Mouse (Mus musculus) ES-CJ7 (cell line): ENCODE data around the gene 4930404N11Rik.

ENCODE experiments used
- DNase-seq: peaks from one replicate; pipeline ENCODE4 v3.0.0; 2011; ENCODE audit warnings: low read depth, low spot score

4930404N11Rik gene

DNA sequence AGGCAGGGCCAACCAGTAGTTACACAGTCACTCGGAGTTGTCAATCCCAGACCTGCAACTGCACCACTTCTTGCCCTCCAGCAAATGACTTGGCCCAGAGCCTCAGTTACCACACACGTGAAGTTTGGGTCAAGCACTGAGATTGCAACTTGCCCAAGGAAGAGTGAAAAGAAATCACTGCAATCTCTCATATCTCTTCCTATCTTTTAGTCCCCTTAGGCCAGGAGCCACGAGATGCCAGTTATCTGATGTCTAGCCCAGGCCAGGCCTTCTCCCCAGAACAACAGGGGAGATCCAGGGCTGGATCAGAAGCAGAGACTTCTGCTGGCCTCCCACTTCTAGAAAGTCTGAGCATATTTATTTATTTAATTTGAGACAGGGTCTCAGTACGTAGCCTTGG lies 10.1 kb downstream of the 4930404N11Rik start:
- DNase-seq, result no peak

DNA sequence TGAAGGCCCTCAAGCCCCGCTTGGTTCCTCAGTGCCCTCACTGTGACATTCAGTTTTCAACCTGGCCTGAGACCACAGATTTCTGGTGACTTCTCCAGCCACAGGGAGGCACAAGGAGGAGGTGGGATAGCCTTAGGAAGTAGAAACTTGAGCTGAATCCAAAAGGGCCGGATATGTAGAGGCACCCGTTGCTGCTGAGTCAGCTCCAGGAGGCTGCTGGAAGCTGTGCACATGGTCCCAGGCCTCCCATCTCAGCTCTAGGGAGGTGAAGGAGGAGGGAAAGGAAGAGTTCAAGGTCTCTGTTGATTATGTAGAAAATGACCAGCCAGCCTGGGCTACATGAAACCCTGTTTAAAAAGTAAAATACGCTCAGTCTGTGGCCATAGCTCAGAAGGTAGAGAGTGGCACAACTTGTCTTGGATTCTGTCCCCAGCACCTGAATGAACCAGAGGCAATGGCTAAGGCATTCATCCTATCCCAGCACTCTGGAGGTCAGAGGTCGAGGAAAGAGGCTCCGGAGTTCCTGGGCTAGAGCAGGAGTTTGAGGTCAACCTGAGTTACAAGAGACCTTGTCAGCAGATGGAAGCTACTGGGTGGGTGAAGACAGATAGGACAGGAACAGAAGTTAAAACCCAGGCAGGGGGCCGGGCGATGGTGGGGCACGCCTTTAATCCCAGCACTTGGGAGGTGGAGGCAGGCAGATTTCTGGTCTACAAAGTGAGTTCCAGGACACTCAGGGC lies 10.7 kb downstream of the 4930404N11Rik start:
- DNase-seq, result peak; percentile 80

DNA sequence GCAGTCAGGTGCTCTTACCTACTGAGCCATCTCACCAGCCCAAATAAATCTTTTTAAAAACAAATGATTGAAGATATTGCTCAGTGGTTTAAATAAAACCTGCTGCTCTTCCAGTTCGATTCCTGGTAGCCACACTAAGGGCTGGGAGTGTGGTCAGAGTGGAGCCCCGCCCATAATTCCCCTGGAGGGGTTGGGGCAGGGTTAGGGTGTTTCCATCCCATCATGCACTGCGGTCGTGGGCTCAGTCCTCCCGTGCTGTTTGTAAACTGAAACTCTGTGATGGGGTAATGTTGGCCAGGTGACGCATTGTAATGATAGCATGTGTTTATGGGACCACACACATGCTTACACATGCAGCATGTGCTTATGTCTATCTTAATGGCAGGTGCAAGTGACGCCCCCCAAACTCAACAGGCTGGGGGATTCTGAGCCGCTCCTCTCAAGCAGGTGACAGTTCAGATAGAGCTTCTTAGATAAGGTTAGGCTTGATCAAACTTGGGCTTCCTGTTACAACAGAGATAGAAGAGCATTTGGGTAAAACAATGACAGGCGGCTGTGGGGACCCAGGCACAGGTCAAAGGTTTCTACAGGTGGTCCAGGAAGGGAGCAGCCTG lies 13.8 kb downstream of the 4930404N11Rik start:
- peak; percentile 89 for DNase-seq

DNA sequence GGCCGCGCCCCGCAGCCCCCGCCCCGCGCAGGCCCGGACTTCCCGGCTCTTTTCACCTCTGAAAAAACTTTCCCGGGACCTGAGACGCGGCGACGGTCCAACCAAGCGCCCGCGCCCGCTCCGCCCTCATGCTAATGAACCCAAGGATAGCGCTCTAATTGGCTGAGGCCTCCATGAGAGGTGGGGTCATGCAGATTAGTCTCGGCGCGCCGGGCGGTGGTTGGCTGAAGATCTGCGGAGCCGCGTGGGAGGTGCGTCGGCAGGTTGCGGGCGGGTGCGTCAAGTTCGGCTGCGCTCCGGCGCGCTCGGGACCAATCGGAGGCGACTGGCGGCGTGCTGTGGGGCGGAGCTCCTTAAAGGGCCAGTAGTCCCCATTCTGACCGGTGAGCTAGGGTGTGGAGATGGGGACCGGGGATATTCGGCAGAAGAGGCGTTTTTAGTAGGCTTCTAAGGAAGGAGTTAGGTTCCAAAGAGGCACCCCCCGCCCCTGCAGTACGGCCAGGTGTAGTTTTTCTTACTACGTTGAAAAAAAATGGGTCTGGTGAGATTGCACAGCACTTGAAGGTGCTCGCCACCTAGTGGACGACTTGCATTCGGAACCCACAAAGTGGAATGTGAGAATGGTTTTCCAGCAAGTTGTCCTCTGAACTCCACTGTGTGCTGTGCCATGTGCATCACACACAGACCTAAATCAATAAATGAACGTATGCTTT lies 15.1 kb downstream of the 4930404N11Rik start, which contains the start of gene Hmg20b:
Gene Hmg20b, minus strand, starts transcription at position 130 of the 713 bp plus-strand sequence.
- peak; percentile 99 for DNase-seq

DNA sequence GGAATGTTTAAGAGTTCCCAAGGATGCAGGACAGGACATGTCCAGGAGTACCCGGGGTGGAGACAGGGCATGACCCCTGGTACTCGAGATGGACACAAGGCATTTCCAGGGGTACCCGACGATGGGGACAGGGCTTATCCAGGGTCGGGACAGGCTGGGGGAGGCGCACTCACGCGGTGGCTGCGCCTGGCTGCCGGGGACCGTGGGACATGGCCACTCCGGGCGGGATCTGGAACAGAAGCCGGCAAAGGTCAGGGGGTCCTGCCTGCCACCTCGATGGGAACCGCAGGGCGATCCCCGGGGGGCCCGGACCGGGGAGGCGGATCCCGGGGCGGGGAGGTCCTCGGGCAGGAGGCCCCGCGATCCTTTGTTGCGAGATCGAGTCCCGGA lies 15.7 kb downstream of the 4930404N11Rik start:
- no peak for DNase-seq

DNA sequence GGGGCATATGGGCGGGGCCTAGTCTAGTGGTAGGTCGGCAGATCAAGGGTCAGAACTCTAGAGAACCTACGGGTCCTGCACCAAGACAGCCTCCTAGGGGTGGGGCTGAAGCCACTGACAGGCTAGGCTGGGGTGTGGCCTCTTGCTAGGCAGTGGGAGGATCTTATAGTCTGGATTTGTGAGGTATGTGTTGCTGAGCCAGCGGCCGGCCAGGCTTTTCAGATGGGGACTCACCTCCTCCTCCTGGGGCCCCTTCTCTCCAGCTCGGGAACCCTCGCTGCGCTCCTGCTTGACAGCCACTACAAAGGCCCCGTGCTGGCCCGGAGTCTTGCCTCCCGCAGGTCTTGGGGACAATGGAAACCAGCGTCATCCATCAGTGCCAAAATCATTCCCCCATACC lies 16.5 kb downstream of the 4930404N11Rik start:
- peak; percentile 95 for DNase-seq

DNA sequence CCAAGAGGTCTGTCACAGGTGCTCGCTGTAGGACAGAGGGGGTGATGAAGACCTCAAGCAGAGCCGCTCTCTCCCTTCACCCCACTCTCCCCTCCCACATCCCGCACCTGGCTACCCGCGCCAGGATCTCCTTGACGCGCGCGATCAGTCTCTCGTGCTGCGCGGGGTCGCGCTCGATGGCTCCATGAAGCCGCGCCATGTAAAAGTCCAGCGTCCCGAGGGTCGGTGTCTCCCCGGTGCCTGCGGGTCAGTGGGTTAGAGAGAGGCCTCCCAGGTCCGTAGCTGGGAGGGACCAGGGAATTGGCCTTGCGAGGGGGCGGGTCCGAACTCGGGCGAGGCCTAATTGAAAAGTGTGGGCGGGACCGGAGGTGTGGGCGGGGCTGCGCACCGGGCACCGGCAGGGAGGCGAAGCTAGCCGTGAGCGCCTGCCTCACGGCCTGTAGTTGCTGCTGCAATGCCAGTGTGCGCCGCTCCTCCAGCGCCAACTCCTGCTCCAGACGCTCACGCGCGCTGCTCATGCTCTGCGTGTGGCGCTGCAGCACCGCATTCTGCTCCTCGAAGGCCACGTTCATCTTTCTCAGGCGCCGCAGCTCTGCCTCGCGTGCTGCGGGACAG lies 19.1 kb downstream of the 4930404N11Rik start:
- DNase-seq, result peak; percentile 86

DNA sequence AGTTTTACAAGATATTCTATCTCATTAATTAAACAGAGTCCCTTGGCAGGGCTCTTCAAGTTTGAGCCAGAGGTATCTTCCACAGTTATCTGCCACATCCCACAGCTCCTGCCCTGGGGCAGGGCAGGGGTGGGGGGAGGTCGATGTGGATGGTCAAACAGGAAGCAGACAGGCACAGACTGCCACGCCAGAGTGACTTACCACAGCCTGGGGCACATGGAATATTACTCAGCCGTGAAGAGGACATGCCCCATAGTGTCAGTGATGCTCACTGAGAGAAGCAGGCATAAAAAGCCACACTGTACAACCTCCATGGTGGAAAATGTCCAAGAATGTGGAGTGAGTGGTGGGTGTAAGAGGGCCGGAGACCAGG lies 20.5 kb downstream of the 4930404N11Rik start:
- no peak for DNase-seq

DNA sequence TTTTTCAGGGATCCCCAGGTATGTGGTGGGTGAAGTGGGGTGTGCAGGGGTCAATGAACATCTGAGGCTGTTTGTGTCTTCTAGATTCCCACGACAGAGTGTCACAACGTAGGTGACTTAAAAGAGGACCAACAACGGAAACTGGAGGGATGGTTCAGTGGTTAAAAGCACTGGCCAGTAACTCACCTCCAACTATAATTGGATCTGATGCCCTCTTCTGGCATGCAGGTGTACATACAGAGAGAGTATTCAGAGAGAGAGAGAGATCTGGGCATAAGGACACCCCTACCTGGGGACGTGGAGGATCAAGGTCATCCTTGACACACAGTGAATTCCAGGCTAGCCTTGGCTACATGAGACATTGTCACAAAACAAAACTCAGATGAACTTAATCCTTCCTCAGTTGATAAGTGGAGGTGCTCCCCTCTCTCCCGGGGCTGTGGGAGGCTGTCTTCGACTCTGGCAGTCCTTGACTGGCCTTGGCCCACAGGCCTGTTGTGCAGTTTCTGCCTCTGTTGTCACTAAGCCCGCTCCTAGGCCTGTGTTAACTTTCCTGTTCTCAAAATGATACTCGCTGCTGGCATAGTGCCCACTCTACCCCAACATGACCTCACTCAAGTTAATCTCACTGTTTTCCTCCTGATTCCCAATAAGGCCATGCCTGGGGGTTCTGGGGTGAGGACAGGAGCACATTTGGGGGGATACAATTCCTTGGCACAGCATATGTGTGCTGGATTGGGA lies 21.0 kb downstream of the 4930404N11Rik start:
- DNase-seq, result no peak

DNA sequence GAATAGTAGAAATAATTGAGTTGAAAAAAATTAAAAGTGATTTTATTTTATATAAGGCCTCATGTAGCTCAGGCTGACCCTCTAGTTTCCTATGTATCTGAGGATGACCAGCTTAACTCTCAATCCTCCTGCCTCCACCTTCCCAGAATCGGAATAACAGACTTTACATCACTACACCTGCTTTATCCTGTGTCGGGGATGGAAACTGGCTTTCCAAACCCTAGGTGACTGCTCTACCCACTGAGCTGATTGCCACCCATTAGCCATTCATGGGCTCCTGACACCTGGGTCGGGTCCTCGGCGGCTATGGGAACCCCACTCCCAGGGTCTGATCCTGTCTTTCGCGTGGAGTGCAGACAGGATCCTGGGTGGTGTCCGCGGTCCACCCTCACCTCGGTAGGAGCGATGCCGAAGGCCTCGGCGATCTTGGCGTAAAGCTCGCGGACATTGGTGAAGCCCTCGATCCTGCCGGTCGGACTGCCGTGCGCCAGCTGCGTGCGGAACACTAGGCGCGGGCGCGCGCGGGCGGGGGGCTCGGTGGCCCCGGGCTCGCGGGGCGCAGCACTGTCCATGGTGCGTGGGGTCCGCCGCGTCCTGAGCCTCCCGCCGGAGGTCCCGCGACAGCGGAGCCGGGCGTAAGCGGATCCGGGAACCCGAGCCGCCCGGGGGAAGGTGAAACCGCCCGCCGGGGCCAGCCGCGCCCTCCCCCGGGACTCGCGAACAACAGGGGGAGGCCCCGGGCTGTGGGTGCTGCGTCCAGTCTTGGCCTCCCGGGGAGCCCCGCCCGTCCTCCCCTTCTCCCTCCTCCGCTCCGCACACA lies 22.7 kb downstream of the 4930404N11Rik start, which contains the start of gene Gipc3:
Gene Gipc3, minus strand, starts transcription at position 581 of the 820 bp plus-strand sequence.
- no peak for DNase-seq

DNA sequence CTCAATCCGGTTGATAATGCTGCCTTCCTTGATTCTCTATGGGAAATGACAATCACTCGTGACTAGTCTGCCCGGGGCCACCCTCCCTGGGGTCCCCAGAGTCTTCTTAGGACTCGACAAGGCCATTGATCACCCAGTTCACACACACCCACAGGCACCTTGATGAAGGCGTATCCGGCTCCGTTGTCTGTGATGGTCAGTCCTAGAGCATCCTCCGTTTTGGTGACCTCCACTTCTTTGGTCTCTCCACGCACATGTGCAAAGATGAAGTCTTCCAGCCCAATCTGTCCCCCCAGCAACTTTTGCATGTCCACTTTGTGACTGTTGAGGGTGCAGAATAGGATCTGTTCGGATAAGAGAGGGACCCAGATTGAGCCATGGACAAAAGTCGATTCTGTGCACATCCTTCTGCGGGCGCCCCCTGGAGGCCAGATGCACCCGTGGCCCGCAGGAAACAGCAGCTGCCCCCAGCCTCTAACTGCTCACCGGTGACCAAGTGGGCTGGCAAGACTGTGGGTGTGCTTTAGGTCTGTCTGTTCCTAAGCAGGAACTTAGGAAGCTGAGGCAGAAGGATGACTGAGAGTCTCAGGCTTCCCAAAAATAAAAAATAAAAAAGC lies 24.2 kb downstream of the 4930404N11Rik start:
- peak; percentile 69 for DNase-seq

DNA sequence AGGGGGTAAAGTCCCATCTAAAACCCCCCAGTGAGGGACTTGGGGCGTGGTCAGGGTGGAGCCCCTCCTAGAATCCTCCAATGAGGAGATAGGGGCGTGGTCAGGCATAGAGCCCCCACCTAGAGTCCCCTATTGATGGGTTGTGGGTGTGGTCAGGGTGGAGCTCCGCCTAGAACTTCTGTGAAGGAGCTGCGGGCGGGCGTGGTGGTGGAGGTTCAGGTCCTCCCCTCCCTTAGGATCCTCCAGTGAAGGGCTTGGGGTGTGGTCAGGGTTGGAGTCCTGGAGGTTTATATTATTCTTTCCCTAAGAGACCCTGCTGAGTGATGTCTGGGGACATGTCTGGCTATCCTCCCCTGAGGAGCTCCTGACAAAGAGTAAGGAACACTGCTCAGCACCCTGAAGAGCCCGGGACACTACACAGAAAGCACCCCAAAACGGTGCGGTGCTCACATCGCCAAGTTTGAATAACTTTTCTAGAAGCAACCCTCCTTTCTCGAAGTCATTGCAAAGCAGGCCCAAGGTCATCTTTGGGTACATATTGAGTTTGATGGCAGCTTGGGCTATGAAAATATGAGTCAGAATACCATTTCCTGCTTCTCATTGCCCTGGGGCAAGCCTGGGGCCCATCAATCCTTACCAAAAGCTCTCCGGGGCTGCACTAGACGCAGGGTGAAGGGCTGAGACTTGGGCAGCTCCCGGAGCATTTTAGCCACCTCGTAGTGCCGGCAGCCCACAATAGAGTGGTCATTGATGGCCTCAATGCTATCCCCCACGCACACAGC lies 24.9 kb downstream of the 4930404N11Rik start:
- peak; percentile 97 for DNase-seq

DNA sequence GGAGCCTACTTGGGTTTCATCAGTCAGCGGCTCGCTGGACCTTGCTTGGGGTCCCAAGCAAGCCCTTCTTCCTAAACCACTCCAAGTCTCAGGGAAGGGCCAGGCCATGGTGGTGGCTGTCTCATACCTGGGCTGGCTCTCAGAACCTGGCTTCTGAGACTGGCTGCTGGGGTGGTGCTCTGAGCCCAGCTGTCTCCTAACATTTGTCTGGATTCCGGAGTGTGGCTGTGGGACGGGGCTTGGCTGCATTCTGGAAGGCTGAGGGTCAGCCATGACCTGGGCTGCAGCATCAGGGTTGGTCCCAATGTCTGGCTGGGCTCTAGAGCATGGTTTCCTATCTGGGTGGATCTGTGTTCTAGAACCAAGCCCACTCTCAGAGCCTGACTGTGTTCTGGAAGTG lies 29.1 kb downstream of the 4930404N11Rik start:
- DNase-seq, result no peak

DNA sequence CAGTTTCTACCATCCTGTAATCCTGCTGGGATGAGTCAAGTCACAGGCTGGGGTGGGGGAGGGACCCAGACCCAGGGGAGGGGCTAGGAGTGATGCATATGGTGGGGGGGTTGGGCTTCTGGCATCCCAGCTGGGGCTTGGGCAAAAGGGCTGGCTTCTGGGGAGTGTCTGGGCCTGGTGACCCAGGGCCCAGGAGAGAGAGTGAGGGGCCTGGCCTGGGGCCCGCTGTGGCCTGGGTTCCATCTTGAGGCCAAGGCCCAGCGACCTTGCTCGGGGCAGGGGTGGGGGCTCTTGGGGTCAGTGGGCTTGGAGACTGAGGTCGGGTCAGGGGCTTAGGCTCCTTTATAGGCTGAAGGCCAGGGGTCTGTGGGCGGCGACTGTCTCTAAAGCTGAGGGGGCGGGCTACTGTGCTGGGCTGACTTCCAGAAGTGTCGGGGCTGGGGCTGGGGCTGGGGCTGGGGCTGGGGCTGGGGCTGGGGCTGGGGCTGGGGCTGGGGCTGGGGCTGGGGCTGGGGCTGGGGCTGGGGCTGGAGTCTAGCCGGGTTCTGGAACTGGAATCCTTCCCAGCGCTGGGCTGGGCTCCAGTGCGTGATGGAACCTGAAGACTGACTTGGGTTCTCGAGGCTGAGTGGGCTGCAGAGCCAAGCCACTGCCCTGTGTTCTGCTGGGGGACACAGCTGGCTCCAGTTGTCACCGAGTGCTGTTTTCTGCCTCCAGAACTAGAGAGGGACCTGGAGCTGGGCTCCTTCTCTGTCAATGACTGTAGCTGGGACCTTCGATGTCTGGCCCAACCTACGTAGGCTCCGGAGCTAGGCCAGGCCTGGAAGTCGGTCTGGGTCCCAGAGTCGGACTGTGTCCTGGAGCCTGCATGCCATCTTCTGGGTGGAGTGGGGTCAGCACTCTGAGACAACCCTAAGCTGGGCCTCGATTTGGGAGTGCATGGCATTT lies 29.9 kb downstream of the 4930404N11Rik start:
- DNase-seq, result no peak

DNA sequence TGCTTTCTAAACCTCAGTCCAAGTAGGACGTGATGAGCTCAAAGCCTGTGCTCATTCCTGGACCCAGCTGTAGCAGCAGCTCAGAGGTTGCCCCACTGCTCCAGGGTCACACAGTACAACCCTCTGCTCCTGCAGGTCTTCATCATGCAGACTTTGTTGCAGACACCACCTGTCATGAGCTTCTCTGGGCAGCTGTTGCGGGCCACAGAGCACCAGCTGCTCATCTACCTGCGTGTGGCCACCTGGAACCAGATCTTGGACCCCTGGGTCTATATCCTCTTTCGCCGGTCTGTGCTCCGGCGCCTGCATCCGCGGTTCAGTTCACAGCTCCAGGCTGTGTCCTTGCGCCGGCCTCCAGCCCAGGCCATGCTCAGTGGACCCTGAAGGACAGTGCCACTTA lies 31.3 kb downstream of the 4930404N11Rik start:
- DNase-seq, result no peak

DNA sequence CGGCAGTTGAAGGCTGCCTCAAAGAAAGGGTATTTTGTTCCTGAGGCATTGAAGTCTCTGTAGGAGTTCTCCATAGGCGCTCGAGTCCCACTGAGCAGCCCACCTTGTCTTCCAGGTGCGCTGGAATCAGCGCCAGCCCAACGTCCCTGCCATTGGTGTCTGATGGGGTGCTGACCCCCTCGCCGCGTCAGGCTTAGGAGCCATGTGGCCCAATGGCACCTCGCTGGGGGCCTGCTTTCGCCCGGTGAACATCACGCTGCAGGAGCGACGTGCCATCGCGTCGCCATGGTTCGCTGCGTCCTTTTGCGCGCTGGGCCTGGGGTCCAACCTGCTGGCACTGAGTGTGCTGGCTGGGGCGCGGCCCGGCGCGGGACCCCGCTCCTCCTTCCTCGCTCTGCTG lies 33.3 kb downstream of the 4930404N11Rik start:
- no peak for DNase-seq

DNA sequence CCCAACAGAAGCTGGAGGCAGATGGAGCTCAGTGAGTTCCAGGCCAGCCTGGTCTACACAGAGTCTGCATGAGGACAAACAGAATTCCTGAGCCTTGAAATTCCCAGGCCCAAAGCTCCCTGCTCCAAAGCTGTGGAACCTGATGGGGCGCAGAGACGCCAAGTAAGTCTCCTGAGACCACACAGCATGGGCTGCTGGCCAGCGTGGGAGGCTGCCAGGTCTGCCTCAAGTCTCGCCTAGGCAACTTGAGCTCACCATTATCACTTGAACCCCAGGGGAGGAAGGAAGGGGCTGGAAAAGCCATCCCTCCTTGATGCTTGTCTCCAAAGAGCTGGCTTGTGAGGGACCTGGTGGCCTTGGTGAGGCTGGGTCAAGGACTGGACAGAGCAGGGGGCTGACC lies 35.6 kb downstream of the 4930404N11Rik start:
- no peak for DNase-seq
